Mouse (Mus musculus): ENCODE measurements at regions not wholly inside any gene's neighbourhood (a gene's known extent, or its start where the extent isn't known, plus 50 kb on each side); places are given as distances from the start of the nearest gene placed in this dataset.
A peak's percentile ranks its signal among the peaks of the same experiment; 100 is the strongest.
"Not testable (repeated sequence)": the region's sequence is repeated elsewhere in the genome, so short reads cannot be mapped to it uniquely, and the experiment has no call there.

GRCm38 (mm10) chr10:10270297-10270696 lies 201.8 kb downstream of the Adgb start:
- no peak for DNase-seq

GRCm38 (mm10) chr10:10252540-10253318 lies 219.4 kb downstream of the Adgb start:
- DNase-seq = peak; percentile 10

- DNase-seq = peak; percentile 8
These were observed 220.0 kb downstream of the Adgb start for GRCm38 (mm10) chr10:10252136-10252535.

- DNase-seq = no peak
These were observed 237.1 kb downstream of the Adgb start for GRCm38 (mm10) chr10:10234894-10235523.

- no peak for DNase-seq
These were observed 247.5 kb downstream of the Adgb start for GRCm38 (mm10) chr10:10224582-10225144.

GRCm38 (mm10) chr10:10219726-10220125 lies 252.4 kb downstream of the Adgb start:
- DNase-seq = no peak

GRCm38 (mm10) chr10:10216892-10217291 lies 255.2 kb downstream of the Adgb start:
- no peak for DNase-seq

GRCm38 (mm10) chr10:10215376-10215775 lies 256.8 kb downstream of the Adgb start:
- no peak for DNase-seq

- DNase-seq = no peak
These were observed 263.8 kb downstream of the Adgb start for GRCm38 (mm10) chr10:10208354-10208753.

GRCm38 (mm10) chr10:10205805-10206520 lies 266.2 kb downstream of the Adgb start:
- no peak for DNase-seq

- no peak for DNase-seq
These were observed 268.1 kb downstream of the Adgb start for GRCm38 (mm10) chr10:10203982-10204381.

GRCm38 (mm10) chr10:10190308-10190707 lies 281.8 kb downstream of the Adgb start:
- no peak for DNase-seq

- DNase-seq = no peak
These were observed 284.0 kb downstream of the Adgb start for GRCm38 (mm10) chr10:10188113-10188512.

- no peak for DNase-seq
These were observed 285.4 kb downstream of the Adgb start for GRCm38 (mm10) chr10:10186721-10187120.

GRCm38 (mm10) chr10:10185298-10185883 lies 284.5 kb upstream of the Stxbp5 start:
- DNase-seq = no peak

GRCm38 (mm10) chr10:10184386-10184785 lies 283.5 kb upstream of the Stxbp5 start:
- DNase-seq = no peak

GRCm38 (mm10) chr10:10177037-10177436 lies 276.2 kb upstream of the Stxbp5 start:
- DNase-seq = not testable (repeated sequence)

Data from cerebellum, adult 8-10 months (tissue).